Mouse (Mus musculus) lung, embryonic 14.5 days (tissue): Measurements from ENCODE around the gene Cdh22. TPM values are rescaled to one million over a fixed set of nuclear protein-coding genes. Genes with fewer than 3 reads are reported as not detected.

Source experiments
- ATAC-seq: fragments of 200-750 bp; cut with Nextera tagmentation; 2 replicates; pipeline ENCODE4 v1.8.0; 2017; ENCODE audit warnings: mild to moderate bottlenecking, moderate TSS enrichment, moderate library complexity; ENCODE audit not compliant: insufficient read depth
- DNase-seq: peaks from one replicate; pipeline ENCODE4 v3.0.0-alpha.2; 2015
- H3K27ac ChIP-seq: fragments of 300-500 bp; sonication (generic); 2 replicates; pipeline ENCODE4 v1.5.1; 2014; ENCODE audit warnings: low read depth, mild to moderate bottlenecking, moderate library complexity
- H3K27me3 ChIP-seq: fragments of 300-500 bp; sonication (generic); 2 replicates; pipeline ENCODE4 v1.6.1; 2014; ENCODE audit warnings: low read length, control low read depth; ENCODE audit not compliant: insufficient read depth
- H3K36me3 ChIP-seq: fragments of 300-500 bp; sonication (generic); 2 replicates; pipeline ENCODE4 v1.6.1; 2014; ENCODE audit warnings: control low read depth; ENCODE audit not compliant: insufficient read depth
- H3K4me1 ChIP-seq: fragments of 300-500 bp; sonication (generic); 2 replicates; pipeline ENCODE4 v1.6.1; 2014; ENCODE audit warnings: antibody characterized with exemption, control low read depth; ENCODE audit not compliant: insufficient read depth
- H3K4me2 ChIP-seq: fragments of 300-500 bp; sonication (generic); 2 replicates; pipeline ENCODE4 v1.6.1; 2014; ENCODE audit warnings: mild to moderate bottlenecking
- H3K4me3 ChIP-seq: fragments of 300-500 bp; sonication (generic); 2 replicates; pipeline ENCODE4 v1.5.1; 2014; ENCODE audit warnings: low read depth, low read length
- H3K9ac ChIP-seq: fragments of 300-500 bp; sonication (generic); 2 replicates; pipeline ENCODE4 v1.6.1; 2014
- H3K9me3 ChIP-seq: fragments of 300-500 bp; sonication (generic); 2 replicates; pipeline ENCODE4 v1.6.1; 2016; ENCODE audit warnings: low read depth, low read length, control low read depth
- CTCF ChIP-seq: IDR thresholded peaks from 2 replicates; pipeline ENCODE4 v1.5.1; 2016; ENCODE audit warnings: antibody characterized with exemption, low read depth
- WGBS: fragments of 180-500 bp; shearing (Covaris S2); extraction: QIAGEN DNeasy Blood & Tissue Kit; methylation state at CpG from one replicate; pipeline ENCODE4 v1.1.7; 2014; 5-methylcytosine and 5-hydroxymethylcytosine counted together
- polyA plus RNA-seq: library from polyadenylated mRNA; unstranded; fragments of >200 nt; fragmentation: Nextera tagmentation; extraction: Ambion mirVana; gene quantifications from 2 replicates; pipeline ENCODE4 v1.2.1, GENCODE M21; 2014

The Cdh22 gene
- polyA plus RNA-seq, 1 experiment from 2014 or later: 1.5 TPM

GRCm38 (mm10) chr2:165090650-165091049 lies 144.0 kb downstream of the Cdh22 start, which contains the start of gene 1700025C18Rik:
TSS of gene 1700025C18Rik (minus strand) at chr2:165090750.
- no peak within 1 kb of the TSS for H3K4me3 ChIP-seq
- 78% methylated on average over 2 of the region's 2 CpGs for WGBS
- H3K9ac ChIP-seq: no peak within 1 kb of the TSS
- no peaks in the 10 kb centered on the region; the same call in 1 of the 2 replicates for H3K27me3 ChIP-seq
- no peak within 1 kb of the TSS for H3K27ac ChIP-seq
- no peaks in the 10 kb centered on the region for H3K9me3 ChIP-seq
- TF ChIP-seq CTCF: no peak
- no peaks in the 10 kb centered on the region for H3K36me3 ChIP-seq
- ATAC-seq: no peak
- no peak within 1 kb of the TSS for H3K4me2 ChIP-seq
- no peak for DNase-seq
- no peaks in the 10 kb centered on the region for H3K4me1 ChIP-seq

- H3K9ac ChIP-seq: no peak overlapping the region
- no peaks in the 10 kb centered on the region for H3K9me3 ChIP-seq
- no peak overlapping the region for H3K27ac ChIP-seq
- H3K4me1 ChIP-seq: no peaks in the 10 kb centered on the region
- WGBS: 37% methylated on average over 14 of the region's 14 CpGs
- no peak for TF ChIP-seq CTCF
- DNase-seq: no peak
- no peaks in the 10 kb centered on the region for H3K36me3 ChIP-seq
- no peak for ATAC-seq
- no peaks in the 10 kb centered on the region for H3K27me3 ChIP-seq
- no peak overlapping the region for H3K4me3 ChIP-seq
- no peak overlapping the region for H3K4me2 ChIP-seq
Measured at GRCm38 (mm10) chr2:165089470-165089869, 145.2 kb downstream of the Cdh22 start.

- Histone ChIP-seq H3K9me3 (no peaks in the 10 kb centered on the region), H3K27ac (no peak overlapping the region), H3K4me3 (no peak overlapping the region), H3K9ac (no peak overlapping the region), H3K4me1 (no peaks in the 10 kb centered on the region), H3K4me2 (no peak overlapping the region), H3K27me3 (no peaks in the 10 kb centered on the region; the same call in 1 of the 2 replicates), H3K36me3 (no peaks in the 10 kb centered on the region)
- no peak for DNase-seq
- no peak for TF ChIP-seq CTCF
- 63% methylated on average over 4 of the region's 4 CpGs for WGBS
- no peak for ATAC-seq
Measured at GRCm38 (mm10) chr2:165086634-165087033, 148.0 kb downstream of the Cdh22 start.

- H3K4me3 ChIP-seq: no peak overlapping the region
- 12% methylated on average over 7 of the region's 7 CpGs for WGBS
- peaks cover 43% of the 10 kb centered on the region for H3K27me3 ChIP-seq
- H3K4me1 ChIP-seq: no peaks in the 10 kb centered on the region
- TF ChIP-seq CTCF: no peak
- H3K9me3 ChIP-seq: no peaks in the 10 kb centered on the region
- H3K9ac ChIP-seq: no peak overlapping the region
- no peaks in the 10 kb centered on the region for H3K36me3 ChIP-seq
- DNase-seq: no peak
- no peak overlapping the region for H3K27ac ChIP-seq
- ATAC-seq: no peak
- H3K4me2 ChIP-seq: no peak overlapping the region
Measured at GRCm38 (mm10) chr2:165081257-165081656, 153.4 kb downstream of the Cdh22 start.

- H3K27me3 ChIP-seq: peaks cover 49% of the 10 kb centered on the region
- 14% methylated on average over 9 of the region's 9 CpGs for WGBS
- TF ChIP-seq CTCF: no peak
- no peak for ATAC-seq
- no peak for DNase-seq
- H3K4me1 ChIP-seq: no peaks in the 10 kb centered on the region
- no peak overlapping the region for H3K9ac ChIP-seq
- no peak overlapping the region for H3K27ac ChIP-seq
- H3K9me3 ChIP-seq: no peaks in the 10 kb centered on the region
- H3K4me3 ChIP-seq: no peak overlapping the region
- H3K4me2 ChIP-seq: no peak overlapping the region
- no peaks in the 10 kb centered on the region for H3K36me3 ChIP-seq
Measured at GRCm38 (mm10) chr2:165080657-165081056, 154.0 kb downstream of the Cdh22 start.

- no peaks in the 10 kb centered on the region for H3K9me3 ChIP-seq
- no peaks in the 10 kb centered on the region for H3K36me3 ChIP-seq
- no peak for DNase-seq
- WGBS: 20% methylated on average over 10 of the region's 10 CpGs
- H3K27me3 ChIP-seq: peaks cover 63% of the 10 kb centered on the region
- peak; percentile 66 for TF ChIP-seq CTCF
- no peak overlapping the region for H3K9ac ChIP-seq
- H3K27ac ChIP-seq: no peak overlapping the region
- no peak for ATAC-seq
- H3K4me3 ChIP-seq: no peak overlapping the region
- H3K4me2 ChIP-seq: no peak overlapping the region
- no peaks in the 10 kb centered on the region for H3K4me1 ChIP-seq
Measured at GRCm38 (mm10) chr2:165078605-165079004, 156.0 kb downstream of the Cdh22 start.

- Histone ChIP-seq H3K9me3 (no peaks in the 10 kb centered on the region), H3K4me1 (no peaks in the 10 kb centered on the region), H3K27ac (no peak overlapping the region), H3K27me3 (peaks cover 65% of the 10 kb centered on the region), H3K9ac (no peak overlapping the region), H3K4me2 (no peak overlapping the region), H3K36me3 (no peaks in the 10 kb centered on the region), H3K4me3 (no peak overlapping the region)
- 56% methylated on average over 8 of the region's 8 CpGs for WGBS
- DNase-seq: no peak
- no peak for TF ChIP-seq CTCF
- ATAC-seq: no peak
Measured at GRCm38 (mm10) chr2:165078045-165078444, 156.6 kb downstream of the Cdh22 start.

GRCm38 (mm10) chr2:165077055-165077454 lies 157.6 kb downstream of the Cdh22 start:
- no peak for TF ChIP-seq CTCF
- H3K4me3 ChIP-seq: no peak overlapping the region
- no peaks in the 10 kb centered on the region for H3K4me1 ChIP-seq
- peaks cover 65% of the 10 kb centered on the region for H3K27me3 ChIP-seq
- DNase-seq (no peak), ATAC-seq (no peak)
- H3K36me3 ChIP-seq: no peaks in the 10 kb centered on the region
- no peak overlapping the region for H3K27ac ChIP-seq
- no peaks in the 10 kb centered on the region for H3K9me3 ChIP-seq
- H3K4me2 ChIP-seq: no peak overlapping the region
- 7% methylated on average over 9 of the region's 9 CpGs for WGBS
- H3K9ac ChIP-seq: no peak overlapping the region
